Mouse (Mus musculus) embryonic fibroblast, embryonic 13.5 days (primary cell): ENCODE data around the gene Ggt5. TPM values are rescaled to one million over a fixed set of nuclear protein-coding genes. Genes with fewer than 3 reads are reported as not detected.
A peak's percentile ranks its signal among the peaks of the same experiment; 100 is the strongest.
"Not testable (repeated sequence)": the region's sequence is repeated elsewhere in the genome, so short reads cannot be mapped to it uniquely, and the experiment has no call there.

Source experiments
- H3K27ac ChIP-seq: 2 replicates; pipeline ENCODE4 v1.5.1; 2012; ENCODE audit warnings: low read length, control low read depth, inconsistent platforms; ENCODE audit not compliant: insufficient read depth
- H3K4me1 ChIP-seq: 2 replicates; pipeline ENCODE4 v1.6.1; 2011; ENCODE audit warnings: low read length; ENCODE audit not compliant: control insufficient read depth, insufficient read depth
- H3K4me3 ChIP-seq: 2 replicates; pipeline ENCODE4 v1.5.1; 2011; ENCODE audit warnings: mild to moderate bottlenecking, control low read depth, low read length; ENCODE audit not compliant: insufficient read depth
- CTCF ChIP-seq: IDR thresholded peaks from 2 replicates; pipeline ENCODE4 v1.5.1; 2011; ENCODE audit warnings: mild to moderate bottlenecking, control low read depth, low read length, moderate library complexity, borderline replicate concordance; ENCODE audit not compliant: insufficient read depth
- POLR2A ChIP-seq: IDR thresholded peaks from 2 replicates; pipeline ENCODE4 v1.6.1; 2011; ENCODE audit warnings: low read depth, mild to moderate bottlenecking, control low read depth, low read length, moderate library complexity
- polyA plus RNA-seq: library from polyadenylated mRNA; stranded (reverse); fragments of >200 nt; gene quantifications from 2 replicates; pipeline ENCODE4 v1.2.4, GENCODE M21; 2011; ENCODE audit warnings: low read depth; ENCODE audit not compliant: missing spikeins, insufficient read length

The Ggt5 gene
- polyA plus RNA-seq, 1 experiment: 0.88 TPM

- TF ChIP-seq POLR2A (no peak), CTCF (no peak)
- Histone ChIP-seq H3K4me1 (no peaks in the 10 kb centered on the region), H3K4me3 (no peak overlapping the region), H3K27ac (no peak overlapping the region)
These were observed 30.6 kb upstream of the Ggt5 start for GRCm38 (mm10) chr10:75558515-75558914.

- H3K4me3 ChIP-seq: peak overlapping the region; percentile 7
- H3K27ac ChIP-seq: no peak overlapping the region
- H3K4me1 ChIP-seq: no peaks in the 10 kb centered on the region
- TF ChIP-seq CTCF (no peak), POLR2A (no peak)
These were observed 30.0 kb upstream of the Ggt5 start for GRCm38 (mm10) chr10:75559041-75559675.

- Histone ChIP-seq H3K4me1 (no peaks in the 10 kb centered on the region), H3K4me3 (peak within 1 kb of the TSS; percentile 7), H3K27ac (no peak within 1 kb of the TSS)
- TF ChIP-seq CTCF (no peak), POLR2A (no peak)
These were observed 29.2 kb upstream of the Ggt5 start, which contains the start of gene Lrrc75b for GRCm38 (mm10) chr10:75559676-75560548. Gene Lrrc75b (minus strand): TSS chr10:75560330.

- no peak overlapping the region for H3K4me3 ChIP-seq
- H3K4me1 ChIP-seq: no peaks in the 10 kb centered on the region
- no peak overlapping the region for H3K27ac ChIP-seq
- TF ChIP-seq POLR2A (no peak), CTCF (no peak)
These were observed 28.6 kb upstream of the Ggt5 start for GRCm38 (mm10) chr10:75560549-75560899.

- no peaks in the 10 kb centered on the region for H3K4me1 ChIP-seq
- H3K27ac ChIP-seq: no peak within 1 kb of the TSS
- TF ChIP-seq CTCF (no peak), POLR2A (no peak)
- no peak within 1 kb of the TSS for H3K4me3 ChIP-seq
These were observed 28.0 kb upstream of the Ggt5 start, which contains the start of gene Ggt1 for GRCm38 (mm10) chr10:75561071-75561654. Gene Ggt1 (plus strand): TSS chr10:75561604.

- Histone ChIP-seq H3K27ac (no peak overlapping the region), H3K4me3 (no peak overlapping the region), H3K4me1 (no peaks in the 10 kb centered on the region)
- TF ChIP-seq POLR2A (no peak), CTCF (no peak)
These were observed 26.5 kb upstream of the Ggt5 start for GRCm38 (mm10) chr10:75562596-75562995.

GRCm38 (mm10) chr10:75564687-75565265, 24.4 kb upstream of the Ggt5 start:
- TF ChIP-seq CTCF (no peak), POLR2A (no peak)
- Histone ChIP-seq H3K4me1 (no peaks in the 10 kb centered on the region), H3K4me3 (no peak overlapping the region), H3K27ac (no peak overlapping the region)

- Histone ChIP-seq H3K27ac (no peak overlapping the region), H3K4me3 (no peak overlapping the region)
- TF ChIP-seq POLR2A (no peak), CTCF (no peak)
These were observed 23.7 kb upstream of the Ggt5 start for GRCm38 (mm10) chr10:75565436-75565835.

GRCm38 (mm10) chr10:75565906-75566305, 23.2 kb upstream of the Ggt5 start:
- Histone ChIP-seq H3K4me1 (no peaks in the 10 kb centered on the region), H3K4me3 (no peak overlapping the region), H3K27ac (no peak overlapping the region)
- no peak for TF ChIP-seq CTCF
- no peak for TF ChIP-seq POLR2A

More at GRCm38 (mm10) chr10:75565436-75565835, 23.7 kb upstream of the Ggt5 start:
- H3K4me1 ChIP-seq: no peaks in the 10 kb centered on the region

GRCm38 (mm10) chr10:75566321-75566720, 22.8 kb upstream of the Ggt5 start:
- no peak overlapping the region for H3K4me3 ChIP-seq
- no peak for TF ChIP-seq POLR2A
- H3K27ac ChIP-seq: no peak overlapping the region
- H3K4me1 ChIP-seq: no peaks in the 10 kb centered on the region

- H3K27ac ChIP-seq, H3K4me1 ChIP-seq, H3K4me3 ChIP-seq: not testable (repeated sequence)
These were observed 22.4 kb upstream of the Ggt5 start for GRCm38 (mm10) chr10:75566765-75567164.
